Mouse (Mus musculus) ovary, adult 2 months (tissue): ENCODE data around the gene Mall. TPM values are rescaled to one million over a fixed set of nuclear protein-coding genes. Genes with fewer than 3 reads are reported as not detected.

ENCODE experiments used
- polyA plus RNA-seq: library from polyadenylated mRNA; depleted of rRNA; stranded (reverse); fragments of >200 nt; gene quantifications from 2 replicates; pipeline ENCODE4 v1.2.3, GENCODE M21; 2012; rRNA removed

Gene Mall
- 8.7 and 8.9 TPM in 2 replicates for polyA plus RNA-seq

GRCm38 (mm10) chr2:127729671-127730070 lies at the start of gene Mall:
TSS of gene Mall (minus strand) at chr2:127729932.

GRCm38 (mm10) chr2:127656086-127656720 lies 73.5 kb downstream of the Mall start, which contains the start of gene Mal:
TSS of gene Mal (minus strand) at chr2:127656695.

Other genes starting within 250 kb of the Mall start
- 32.2 and 33.3 TPM in 2 replicates for gene Kcnip3, start 207.8 kb downstream of the Mall start, polyA plus RNA-seq
- gene Prom2, start 188.5 kb downstream of the Mall start, polyA plus RNA-seq: 3.0 and 3.2 TPM in 2 replicates
- 2.7 and 3.5 TPM in 2 replicates for gene Zfp661, start 142.8 kb downstream of the Mall start, polyA plus RNA-seq
- gene Mrps5, start 142.7 kb downstream of the Mall start, polyA plus RNA-seq: 46.1 and 71.2 TPM in 2 replicates
- gene Mal, start 73.2 kb downstream of the Mall start, polyA plus RNA-seq: 3.4 and 4.1 TPM in 2 replicates
- gene Nphp1, start 59.0 kb upstream of the Mall start, polyA plus RNA-seq: 10.3 and 13.9 TPM in 2 replicates
- gene Mtln, start 62.6 kb upstream of the Mall start, polyA plus RNA-seq: 82.7 and 135 TPM in 2 replicates
- gene Bub1, start 101.9 kb upstream of the Mall start, polyA plus RNA-seq: 0.53 and 1.5 TPM in 2 replicates
- 0.67 and 0.73 TPM in 2 replicates for gene Acoxl, start 108.9 kb upstream of the Mall start, polyA plus RNA-seq